Mouse (Mus musculus): Measurements from ENCODE around the gene Rhoa. TPM values are rescaled to one million over a fixed set of nuclear protein-coding genes. Genes with fewer than 3 reads are reported as not detected.
"Not testable (repeated sequence)": the region's sequence is repeated elsewhere in the genome, so short reads cannot be mapped to it uniquely, and the experiment has no call there.

Rhoa gene
- polyA plus RNA-seq, 1 experiment from 2014 or later = 282 TPM

DNA sequence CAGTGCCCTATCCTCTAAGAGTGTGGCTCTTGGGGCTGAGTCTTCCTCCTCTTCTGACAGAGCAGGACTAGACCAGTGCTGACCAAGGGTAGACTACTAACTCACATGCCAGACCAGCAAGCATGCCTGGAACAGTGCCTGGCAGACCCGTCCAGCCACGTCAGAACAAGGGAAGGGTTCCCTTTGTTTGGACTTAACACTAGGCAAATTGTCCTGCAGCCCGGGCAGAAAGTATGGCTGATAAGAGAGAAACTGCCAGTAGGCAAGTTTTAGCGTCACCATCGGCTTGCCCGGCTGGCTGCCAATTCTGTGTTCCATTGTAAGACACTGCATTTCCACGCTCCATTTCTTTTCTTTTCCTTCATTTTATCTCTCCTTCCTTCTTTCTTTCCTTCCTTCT, 38.2 kb upstream of the Rhoa start:
- 73% methylated on average over 7 of the region's 7 CpGs for WGBS

DNA sequence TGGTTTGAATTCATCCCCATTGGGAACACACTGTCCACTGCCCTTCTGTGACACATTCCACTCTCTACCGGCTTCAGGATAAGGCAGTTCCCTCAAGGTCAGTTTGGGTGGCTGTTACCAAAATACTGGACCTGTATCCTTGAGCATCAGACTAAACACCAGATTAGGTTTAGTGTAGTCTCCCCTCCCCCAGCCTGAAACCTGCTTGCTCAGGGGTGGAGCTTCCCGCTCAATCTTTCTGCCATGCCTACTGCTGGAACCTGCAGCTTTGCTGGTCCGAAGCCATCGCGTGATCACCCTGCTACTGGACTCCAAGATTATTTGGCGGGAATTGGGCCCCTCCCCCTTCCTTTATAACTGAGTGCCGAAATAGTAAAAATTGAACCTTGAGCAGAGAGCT, 37.2 kb upstream of the Rhoa start:
- not testable (repeated sequence) for H3K4me3 ChIP-seq (replicated peaks; ENCODE audit: low read length); H3K4me2 ChIP-seq (ENCODE audit: low read length); H3K36me3 ChIP-seq (ENCODE audit: control insufficient read depth, insufficient read depth); ATAC-seq; H3K27ac ChIP-seq (ENCODE audit: low read length); H3K4me1 ChIP-seq (replicated peaks; ENCODE audit: control insufficient read depth, insufficient read depth, low read length); H3K9me3 ChIP-seq (ENCODE audit: control insufficient read depth, low read length); H3K27me3 ChIP-seq (replicated peaks; ENCODE audit: control insufficient read depth, insufficient read depth, low read length); H3K9ac ChIP-seq (replicated peaks; ENCODE audit: low read depth, low read length)
- 79% methylated on average over 6 of the region's 7 CpGs for WGBS

More for the DNA sequence above, 38.2 kb upstream of the Rhoa start:
- Histone ChIP-seq H3K9ac (replicated peaks; ENCODE audit: low read depth, low read length) (no peak overlapping the region), H3K4me2 (ENCODE audit: low read length) (no peak overlapping the region), H3K36me3 (ENCODE audit: control insufficient read depth, insufficient read depth) (no peaks in the 10 kb centered on the region), H3K4me3 (replicated peaks; ENCODE audit: low read length) (no peak overlapping the region), H3K4me1 (replicated peaks; ENCODE audit: control insufficient read depth, insufficient read depth, low read length) (peaks cover 10% of the 10 kb centered on the region), H3K9me3 (ENCODE audit: control insufficient read depth, low read length) (no peaks in the 10 kb centered on the region), H3K27ac (ENCODE audit: low read length) (no peak overlapping the region), H3K27me3 (replicated peaks; ENCODE audit: control insufficient read depth, insufficient read depth, low read length) (no peaks in the 10 kb centered on the region)
- no peak for ATAC-seq

DNA sequence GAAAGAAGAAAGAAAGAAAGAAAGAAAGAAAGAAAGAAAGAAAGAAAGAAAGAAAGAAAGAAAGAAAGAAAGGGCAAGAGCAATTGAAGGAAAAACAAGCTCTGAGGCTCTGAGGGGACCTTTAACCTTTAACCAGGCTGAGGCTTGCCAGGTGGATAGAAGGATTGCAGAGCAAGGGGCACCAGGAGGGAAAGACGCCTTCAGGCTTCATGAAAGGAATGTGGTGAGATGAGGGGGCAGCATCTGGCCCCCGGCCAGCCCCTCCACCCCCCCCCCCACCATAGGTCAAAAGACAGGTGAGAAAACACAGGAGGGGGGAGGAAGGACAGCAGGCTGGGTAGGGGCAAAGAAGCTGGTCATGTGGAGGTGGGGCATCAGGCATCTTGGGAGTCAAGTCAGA, 34.0 kb upstream of the Rhoa start:
- no peak for ATAC-seq
- WGBS = 64% methylated on average over 2 of the region's 2 CpGs
- Histone ChIP-seq H3K9ac (replicated peaks; ENCODE audit: low read depth, low read length) (no peak overlapping the region), H3K9me3 (ENCODE audit: control insufficient read depth, low read length) (no peaks in the 10 kb centered on the region), H3K4me3 (replicated peaks; ENCODE audit: low read length) (no peak overlapping the region), H3K27ac (ENCODE audit: low read length) (no peak overlapping the region), H3K4me1 (replicated peaks; ENCODE audit: control insufficient read depth, insufficient read depth, low read length) (no peaks in the 10 kb centered on the region), H3K36me3 (ENCODE audit: control insufficient read depth, insufficient read depth) (no peaks in the 10 kb centered on the region), H3K27me3 (replicated peaks; ENCODE audit: control insufficient read depth, insufficient read depth, low read length) (no peaks in the 10 kb centered on the region), H3K4me2 (ENCODE audit: low read length) (no peak overlapping the region)

DNA sequence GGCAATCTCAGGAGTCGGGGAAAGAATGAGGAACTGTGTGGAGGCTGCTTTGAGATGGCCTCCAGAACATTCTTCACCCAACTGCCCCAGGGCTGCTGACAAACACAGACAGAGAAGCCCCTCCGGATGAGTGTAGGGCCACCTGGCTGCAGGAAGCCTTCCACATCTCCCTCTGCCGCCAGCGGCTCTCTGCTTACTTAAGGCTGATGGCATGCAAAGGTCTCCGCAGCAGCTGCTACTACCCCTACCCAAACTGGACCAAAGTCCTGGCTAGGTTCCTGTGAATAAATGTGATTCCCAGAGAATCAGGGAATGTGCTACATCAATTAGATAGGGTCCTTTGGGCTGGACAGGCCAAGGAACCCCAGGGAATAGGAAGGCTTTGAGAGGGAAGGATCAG, 33.2 kb upstream of the Rhoa start:
- Histone ChIP-seq H3K9ac (replicated peaks; ENCODE audit: low read depth, low read length) (no peak overlapping the region), H3K36me3 (ENCODE audit: control insufficient read depth, insufficient read depth) (no peaks in the 10 kb centered on the region), H3K27ac (ENCODE audit: low read length) (no peak overlapping the region), H3K4me3 (replicated peaks; ENCODE audit: low read length) (no peak overlapping the region), H3K4me2 (ENCODE audit: low read length) (no peak overlapping the region), H3K9me3 (ENCODE audit: control insufficient read depth, low read length) (no peaks in the 10 kb centered on the region), H3K4me1 (replicated peaks; ENCODE audit: control insufficient read depth, insufficient read depth, low read length) (no peaks in the 10 kb centered on the region), H3K27me3 (replicated peaks; ENCODE audit: control insufficient read depth, insufficient read depth, low read length) (no peaks in the 10 kb centered on the region)
- ATAC-seq = no peak
- 77% methylated on average over 5 of the region's 5 CpGs for WGBS

DNA sequence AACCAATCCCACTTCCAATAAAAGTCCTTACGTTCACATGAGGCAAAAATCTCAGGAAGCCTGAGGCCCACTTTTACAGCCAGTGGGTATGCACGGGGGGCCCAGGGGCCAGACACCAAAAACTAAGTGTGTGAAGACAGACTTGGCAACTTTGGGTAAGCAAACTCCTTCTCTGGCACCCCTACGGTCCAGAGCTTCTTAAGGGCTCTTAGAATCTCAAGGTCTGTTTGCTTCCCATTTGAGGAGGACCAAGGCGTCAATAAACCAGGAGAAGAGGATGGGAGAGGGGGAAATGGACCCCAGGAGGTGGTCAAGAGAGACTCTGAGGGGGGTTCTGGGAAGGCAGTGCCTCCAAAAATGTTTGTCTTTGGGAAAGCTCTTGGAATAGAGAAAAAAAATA, 32.4 kb upstream of the Rhoa start:
- no peaks in the 10 kb centered on the region for H3K9me3 ChIP-seq (ENCODE audit: control insufficient read depth, low read length)
- no peak overlapping the region for H3K9ac ChIP-seq (replicated peaks; ENCODE audit: low read depth, low read length)
- no peak overlapping the region for H3K27ac ChIP-seq (ENCODE audit: low read length)
- H3K4me3 ChIP-seq (replicated peaks; ENCODE audit: low read length) = no peak overlapping the region
- ATAC-seq = no peak
- no peaks in the 10 kb centered on the region for H3K27me3 ChIP-seq (replicated peaks; ENCODE audit: control insufficient read depth, insufficient read depth, low read length)
- H3K4me1 ChIP-seq (replicated peaks; ENCODE audit: control insufficient read depth, insufficient read depth, low read length) = no peaks in the 10 kb centered on the region
- H3K36me3 ChIP-seq (ENCODE audit: control insufficient read depth, insufficient read depth) = no peaks in the 10 kb centered on the region
- WGBS = 76% methylated on average over 4 of the region's 4 CpGs
- no peak overlapping the region for H3K4me2 ChIP-seq (ENCODE audit: low read length)

DNA sequence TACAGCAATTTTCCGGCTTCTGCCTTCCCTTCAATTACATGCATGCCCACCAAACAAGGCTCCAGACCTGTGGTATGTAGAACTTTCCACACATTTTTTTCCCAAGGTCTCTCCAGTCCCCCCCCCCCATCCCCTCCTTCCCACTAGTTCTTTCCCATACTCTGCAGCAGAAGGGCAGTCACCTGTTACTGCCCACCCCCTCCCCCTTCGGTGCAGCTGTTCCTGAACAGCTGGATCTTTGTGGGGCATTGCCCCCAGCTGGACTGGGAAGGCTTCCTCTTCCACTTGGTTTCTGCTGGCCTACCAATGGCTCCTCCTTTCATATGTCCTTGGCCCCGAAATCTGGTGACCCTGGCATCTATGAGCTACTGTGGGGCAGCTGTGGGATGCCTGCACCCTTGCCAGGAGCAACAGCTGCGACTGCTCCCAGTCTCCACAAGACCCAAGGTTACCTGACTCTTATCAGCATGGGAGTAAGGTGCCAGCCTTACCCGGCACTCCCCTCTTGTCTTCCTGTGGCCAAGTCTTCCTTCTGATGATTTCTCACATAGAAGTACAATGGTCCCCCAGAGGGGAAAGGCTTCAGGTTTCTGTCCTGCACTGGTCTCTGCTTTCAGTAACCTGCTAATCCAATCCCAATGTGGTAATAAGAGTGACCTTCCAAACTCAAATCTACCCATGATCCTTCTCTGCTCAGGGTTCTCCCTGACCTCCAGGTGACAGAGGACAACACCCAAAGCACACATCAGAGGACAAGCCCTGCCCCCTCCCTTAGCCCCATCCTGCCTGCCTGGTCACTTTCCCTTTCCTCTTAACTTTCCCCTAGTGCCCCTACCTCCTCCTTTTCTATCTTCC, 31.2 kb upstream of the Rhoa start:
- H3K27ac ChIP-seq (ENCODE audit: low read length) = no peak overlapping the region
- no peaks in the 10 kb centered on the region for H3K27me3 ChIP-seq (replicated peaks; ENCODE audit: control insufficient read depth, insufficient read depth, low read length)
- H3K9ac ChIP-seq (replicated peaks; ENCODE audit: low read depth, low read length) = no peak overlapping the region
- no peaks in the 10 kb centered on the region for H3K9me3 ChIP-seq (ENCODE audit: control insufficient read depth, low read length)
- ATAC-seq = no peak
- no peaks in the 10 kb centered on the region for H3K4me1 ChIP-seq (replicated peaks; ENCODE audit: control insufficient read depth, insufficient read depth, low read length)
- no peaks in the 10 kb centered on the region for H3K36me3 ChIP-seq (ENCODE audit: control insufficient read depth, insufficient read depth)
- 81% methylated on average over 5 of the region's 5 CpGs for WGBS
- H3K4me3 ChIP-seq (replicated peaks; ENCODE audit: low read length) = no peak overlapping the region
- no peak overlapping the region for H3K4me2 ChIP-seq (ENCODE audit: low read length)

DNA sequence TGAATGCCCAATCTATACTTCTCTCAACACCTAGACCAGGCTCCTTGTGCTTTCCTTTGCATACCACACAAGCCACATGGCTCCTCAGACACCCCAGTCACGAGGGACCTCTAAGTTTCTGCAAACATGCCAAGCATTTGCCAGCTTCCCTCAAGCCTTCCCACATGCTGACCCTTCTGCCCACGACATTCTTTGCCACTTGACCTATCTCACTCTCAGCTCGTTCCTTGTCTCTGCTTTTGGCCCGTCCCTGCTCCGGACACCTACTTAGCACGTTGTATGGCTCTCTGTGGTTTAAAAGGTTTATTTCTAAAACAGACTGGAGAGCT, 30.6 kb upstream of the Rhoa start:
- Histone ChIP-seq H3K36me3 (ENCODE audit: control insufficient read depth, insufficient read depth) (no peaks in the 10 kb centered on the region), H3K4me3 (replicated peaks; ENCODE audit: low read length) (no peak overlapping the region), H3K27me3 (replicated peaks; ENCODE audit: control insufficient read depth, insufficient read depth, low read length) (no peaks in the 10 kb centered on the region), H3K9ac (replicated peaks; ENCODE audit: low read depth, low read length) (no peak overlapping the region), H3K9me3 (ENCODE audit: control insufficient read depth, low read length) (no peaks in the 10 kb centered on the region), H3K4me1 (replicated peaks; ENCODE audit: control insufficient read depth, insufficient read depth, low read length) (no peaks in the 10 kb centered on the region), H3K27ac (ENCODE audit: low read length) (no peak overlapping the region), H3K4me2 (ENCODE audit: low read length) (no peak overlapping the region)
- 72% methylated on average over 6 of the region's 6 CpGs for WGBS
- no peak for ATAC-seq

DNA sequence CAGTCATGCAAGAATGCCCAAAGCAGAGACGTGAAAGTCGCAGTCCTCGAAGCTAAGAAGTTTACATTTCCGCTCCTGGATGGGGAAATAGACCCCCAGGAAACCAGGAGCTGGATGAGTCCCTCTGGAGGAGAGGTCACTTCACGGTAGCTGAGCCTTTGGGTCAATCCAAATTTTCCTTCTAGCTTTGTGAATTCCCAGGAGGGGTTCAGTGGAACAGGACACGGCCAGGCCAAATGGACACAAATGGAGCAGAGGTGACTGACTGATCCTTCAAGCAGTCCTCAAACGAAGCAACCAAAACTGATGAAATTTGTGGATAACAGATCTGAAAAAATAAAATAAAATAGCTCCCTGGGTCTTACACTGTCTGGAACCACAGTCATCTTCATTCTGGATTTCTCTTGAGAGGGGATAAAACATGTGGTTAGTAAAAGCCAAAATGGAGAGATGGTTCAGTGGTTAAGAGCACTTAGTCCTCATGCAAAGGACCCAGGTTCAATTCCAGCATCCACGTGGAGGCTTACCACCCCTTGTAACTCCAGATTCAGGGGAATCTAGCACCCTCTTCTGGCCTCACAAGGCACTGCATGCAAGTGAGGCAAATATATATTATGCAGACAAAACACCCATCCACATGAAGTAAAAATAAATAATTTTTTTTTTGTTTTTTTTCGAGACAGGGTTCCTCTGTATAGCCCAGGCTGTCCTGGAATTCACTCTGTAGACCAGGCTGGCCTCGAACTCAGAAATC, 27.1 kb upstream of the Rhoa start:
- Histone ChIP-seq H3K27me3 (replicated peaks; ENCODE audit: control insufficient read depth, insufficient read depth, low read length) (no peaks in the 10 kb centered on the region), H3K4me3 (replicated peaks; ENCODE audit: low read length) (no peak overlapping the region), H3K36me3 (ENCODE audit: control insufficient read depth, insufficient read depth) (no peaks in the 10 kb centered on the region), H3K9ac (replicated peaks; ENCODE audit: low read depth, low read length) (no peak overlapping the region), H3K9me3 (ENCODE audit: control insufficient read depth, low read length) (no peaks in the 10 kb centered on the region), H3K27ac (ENCODE audit: low read length) (no peak overlapping the region), H3K4me1 (replicated peaks; ENCODE audit: control insufficient read depth, insufficient read depth, low read length) (no peaks in the 10 kb centered on the region), H3K4me2 (ENCODE audit: low read length) (no peak overlapping the region)
- no peak for ATAC-seq
- 65% methylated on average over 10 of the region's 10 CpGs for WGBS

DNA sequence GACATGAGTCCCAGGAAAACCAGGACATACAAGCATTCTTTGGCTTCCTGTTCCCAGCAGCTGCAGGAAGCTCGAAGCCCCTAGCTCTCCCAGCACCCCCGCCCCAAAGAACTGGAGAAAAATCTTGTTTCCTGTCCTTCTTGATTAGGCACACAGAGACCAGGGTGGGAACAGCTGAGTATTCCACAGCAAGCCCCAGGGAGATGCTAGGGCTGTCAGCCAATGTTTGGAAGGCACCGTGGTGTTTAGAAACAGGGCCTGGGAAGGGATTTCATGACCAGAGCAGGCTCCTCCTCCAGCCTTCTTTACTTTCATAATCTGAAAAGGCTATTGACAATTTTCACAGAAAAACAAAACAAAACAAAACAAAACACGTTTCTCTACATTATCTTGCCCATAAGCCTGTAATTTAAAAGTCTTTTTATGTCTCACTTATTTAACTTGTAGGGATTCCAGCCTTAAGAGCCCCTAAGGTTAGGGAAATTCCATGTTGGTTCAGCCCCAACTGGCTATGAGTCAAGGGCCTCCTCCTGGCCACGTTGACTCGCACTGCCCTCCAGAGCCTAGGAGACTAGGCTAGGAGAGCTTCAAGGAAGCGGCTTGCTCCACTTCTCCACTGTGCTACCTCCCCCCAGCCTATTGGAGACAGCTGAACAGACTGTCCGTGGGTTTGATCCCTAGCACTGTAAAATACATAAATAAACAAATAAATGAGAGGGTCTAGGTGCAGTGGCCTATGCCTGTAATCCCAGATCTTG, 25.7 kb upstream of the Rhoa start:
- no peak overlapping the region for H3K9ac ChIP-seq (replicated peaks; ENCODE audit: low read depth, low read length)
- H3K4me1 ChIP-seq (replicated peaks; ENCODE audit: control insufficient read depth, insufficient read depth, low read length) = no peaks in the 10 kb centered on the region
- no peaks in the 10 kb centered on the region for H3K27me3 ChIP-seq (replicated peaks; ENCODE audit: control insufficient read depth, insufficient read depth, low read length)
- 47% methylated on average over 8 of the region's 8 CpGs for WGBS
- H3K4me3 ChIP-seq (replicated peaks; ENCODE audit: low read length) = no peak overlapping the region
- no peak overlapping the region for H3K27ac ChIP-seq (ENCODE audit: low read length)
- no peaks in the 10 kb centered on the region for H3K36me3 ChIP-seq (ENCODE audit: control insufficient read depth, insufficient read depth)
- no peaks in the 10 kb centered on the region for H3K9me3 ChIP-seq (ENCODE audit: control insufficient read depth, low read length)
- no peak for ATAC-seq
- no peak overlapping the region for H3K4me2 ChIP-seq (ENCODE audit: low read length)
